Mouse (Mus musculus) myocyte (in vitro differentiated cells): ENCODE results near the gene Lsm11. TPM values are rescaled to one million over a fixed set of nuclear protein-coding genes. Genes with fewer than 3 reads are reported as not detected.
"Not testable (repeated sequence)": the region's sequence is repeated elsewhere in the genome, so short reads cannot be mapped to it uniquely, and the experiment has no call there.

Experiments
- H3K27me3 ChIP-seq: one replicate; pipeline ENCODE4 v1.6.1; 2011; ENCODE audit not compliant: control insufficient read depth, insufficient read depth, insufficient read length
- H3K36me3 ChIP-seq: one replicate; pipeline ENCODE4 v1.6.1; 2011; ENCODE audit not compliant: control insufficient read depth, insufficient read depth
- H3K4me2 ChIP-seq: one replicate; pipeline ENCODE4 v1.6.1; 2011; ENCODE audit warnings: low read depth, control low read depth
- H3K4me3 ChIP-seq: one replicate; pipeline ENCODE4 v1.5.1; 2011; ENCODE audit warnings: mild to moderate bottlenecking, control low read depth, moderate library complexity
- H3K79me2 ChIP-seq: one replicate; pipeline ENCODE4 v1.6.1; 2011; ENCODE audit not compliant: control insufficient read depth, insufficient read depth
- H3ac ChIP-seq: one replicate; pipeline ENCODE4 v1.6.1; 2011; ENCODE audit not compliant: control insufficient read depth, insufficient read length
- CEBPB ChIP-seq: IDR thresholded peaks from 2 replicates; pipeline ENCODE4 v1.6.1; 2011; ENCODE audit warnings: mild to moderate bottlenecking, moderate library complexity; ENCODE audit not compliant: poor library complexity, insufficient read depth, severe bottlenecking
- E2F4 ChIP-seq: IDR thresholded peaks from one replicate; pipeline ENCODE4 v1.6.1; 2011; ENCODE audit warnings: mild to moderate bottlenecking, control low read depth, moderate library complexity; ENCODE audit not compliant: insufficient read depth
- MAX ChIP-seq: IDR thresholded peaks from one replicate; pipeline ENCODE4 v1.6.1; 2011; ENCODE audit warnings: low read depth, mild to moderate bottlenecking, control low read depth
- MYOD1 ChIP-seq, 3 experiments: IDR thresholded peaks; one replicate each; pipeline ENCODE4 v1.6.1; 2011; ENCODE audit warnings: control low read depth in 2 of 3, low read depth in 2 of 3, mild to moderate bottlenecking in 2 of 3, moderate library complexity in 1 of 3; ENCODE audit not compliant: insufficient read length in 2 of 3, control insufficient read depth in 1 of 3
- MYOG ChIP-seq, 3 experiments: IDR thresholded peaks; one replicate each; pipeline ENCODE4 v1.6.1; 2011; ENCODE audit warnings: control low read depth in 2 of 3, low read depth in 2 of 3, mild to moderate bottlenecking in 2 of 3; ENCODE audit not compliant: insufficient read length in 2 of 3, control insufficient read depth in 1 of 3, insufficient read depth in 1 of 3
- POLR2A ChIP-seq: IDR thresholded peaks from one replicate; pipeline ENCODE4 v1.6.1; 2011; ENCODE audit warnings: low read depth, mild to moderate bottlenecking, control low read depth, moderate library complexity; ENCODE audit not compliant: insufficient read length
- POLR2AphosphoS2 ChIP-seq: IDR thresholded peaks from one replicate; pipeline ENCODE4 v1.6.1; 2011; ENCODE audit warnings: low read depth, control low read depth; ENCODE audit not compliant: insufficient read length
- REST ChIP-seq: IDR thresholded peaks from one replicate; pipeline ENCODE4 v1.6.1; 2011; ENCODE audit warnings: mild to moderate bottlenecking, control low read depth, moderate library complexity; ENCODE audit not compliant: insufficient read depth, insufficient read length
- SRF ChIP-seq: IDR thresholded peaks from one replicate; pipeline ENCODE4 v1.6.1; 2011; ENCODE audit warnings: low read depth; ENCODE audit not compliant: control insufficient read depth, insufficient read length
- TCF12 ChIP-seq: IDR thresholded peaks from one replicate; pipeline ENCODE4 v1.6.1; 2011; ENCODE audit warnings: mild to moderate bottlenecking, control low read depth; ENCODE audit not compliant: poor library complexity, insufficient read depth, severe bottlenecking
- TCF3 ChIP-seq: IDR thresholded peaks from one replicate; pipeline ENCODE4 v1.6.1; 2011; ENCODE audit warnings: low read depth, control low read depth; ENCODE audit not compliant: insufficient read length
- USF1 ChIP-seq: IDR thresholded peaks from one replicate; pipeline ENCODE4 v1.6.1; 2011; ENCODE audit warnings: low read depth, mild to moderate bottlenecking, control low read depth, moderate library complexity
- polyA plus RNA-seq: library from polyadenylated mRNA; unstranded; fragments of >200 nt; fragmentation: generic; extraction: Trizol; gene quantifications from one replicate; pipeline ENCODE4 v1.2.1, GENCODE M21; 2012; ENCODE audit warnings: missing spikeins

Lsm11 gene
- polyA plus RNA-seq, 1 experiment: 5.4 TPM

GRCm38 (mm10) chr11:45881026-45881682 lies 63.6 kb downstream of the Lsm11 start:
- H3K4me3 ChIP-seq: no peak overlapping the region
- no peaks in the 10 kb centered on the region for H3K27me3 ChIP-seq
- TF ChIP-seq CEBPB: no peak
- no peak for TF ChIP-seq TCF12
- TF ChIP-seq MYOD1 (IDR thresholded peaks at IDR 0.05; ENCODE audit: control insufficient read depth in 1 of 3, insufficient read length in 2 of 3, low read depth in 2 of 3): no peak
- no peak for TF ChIP-seq POLR2AphosphoS2
- TF ChIP-seq TCF3: no peak
- no peak for TF ChIP-seq MAX
- no peak for TF ChIP-seq MYOG (IDR thresholded peaks at IDR 0.05; ENCODE audit: control insufficient read depth in 1 of 3, insufficient read depth in 1 of 3, insufficient read length in 2 of 3, low read depth in 2 of 3)
- no peak for TF ChIP-seq SRF
- TF ChIP-seq E2F4: no peak
- TF ChIP-seq POLR2A: no peak
- no peak for TF ChIP-seq USF1
- TF ChIP-seq REST: no peak
- no peak overlapping the region for H3ac ChIP-seq
- H3K4me2 ChIP-seq: peak overlapping the region; percentile 19
- H3K79me2 ChIP-seq: peaks cover 42% of the 10 kb centered on the region
- H3K36me3 ChIP-seq: no peaks in the 10 kb centered on the region

GRCm38 (mm10) chr11:45879366-45879765 lies 65.4 kb downstream of the Lsm11 start:
- not testable (repeated sequence) for H3ac ChIP-seq, H3K4me3 ChIP-seq, H3K36me3 ChIP-seq, H3K4me2 ChIP-seq, H3K27me3 ChIP-seq
- H3K79me2 ChIP-seq: peaks cover 60% of the 10 kb centered on the region

Other genes with a start within 250 kb of the Lsm11 start
- gene Clint1, start 92.9 kb downstream of the Lsm11 start, polyA plus RNA-seq: 32.5 TPM
- 14.8 TPM for gene Thg1l, start 10.6 kb upstream of the Lsm11 start, polyA plus RNA-seq
- not detected for gene Sox30, start 35.4 kb upstream of the Lsm11 start, polyA plus RNA-seq
- gene Gm12166, start 107.4 kb upstream of the Lsm11 start, polyA plus RNA-seq: 4.3 TPM
- 43.2 TPM for gene Adam19, start 111.1 kb upstream of the Lsm11 start, polyA plus RNA-seq
- 0.02 TPM for gene Nipal4, start 221.6 kb upstream of the Lsm11 start, polyA plus RNA-seq